Mouse (Mus musculus): ENCODE results near the gene Myo5a. TPM values are rescaled to one million over a fixed set of nuclear protein-coding genes. Genes with fewer than 3 reads are reported as not detected.
"Not testable (repeated sequence)": the region's sequence is repeated elsewhere in the genome, so short reads cannot be mapped to it uniquely, and the experiment has no call there.

The Myo5a gene
- polyA plus RNA-seq, 1 experiment from 2014 or later, result 23.3 TPM

- H3K4me3 ChIP-seq (ENCODE audit: low read depth, low read length), result no peak overlapping the region
- ATAC-seq (ENCODE audit: insufficient number of reproducible peaks, insufficient read depth, low FRiP score, low read depth), result no peak
- no peak overlapping the region for H3K4me2 ChIP-seq (replicated peaks; ENCODE audit: low read depth, low read length)
- no peaks in the 10 kb centered on the region for H3K27me3 ChIP-seq (ENCODE audit: control insufficient read depth, insufficient read depth, low read length)
- no peaks in the 10 kb centered on the region for H3K9me3 ChIP-seq (ENCODE audit: control insufficient read depth, low read depth, low read length)
- no peaks in the 10 kb centered on the region for H3K4me1 ChIP-seq (ENCODE audit: control insufficient read depth, insufficient read depth, low read length)
- H3K36me3 ChIP-seq (ENCODE audit: control insufficient read depth, insufficient read depth, low read length), result no peaks in the 10 kb centered on the region; the same call in 1 of the 2 replicates
- H3K9ac ChIP-seq (replicated peaks; ENCODE audit: low read depth, low read length), result no peak overlapping the region
- H3K27ac ChIP-seq (ENCODE audit: low read length), result no peak overlapping the region
These were observed 178.1 kb downstream of the Myo5a start for GRCm38 (mm10) chr9:75248874-75249273.

- H3K27me3 ChIP-seq (ENCODE audit: control insufficient read depth, insufficient read depth, low read length); H3K4me3 ChIP-seq (ENCODE audit: low read depth, low read length); H3K27ac ChIP-seq (ENCODE audit: low read length); H3K4me1 ChIP-seq (ENCODE audit: control insufficient read depth, insufficient read depth, low read length); H3K9me3 ChIP-seq (ENCODE audit: control insufficient read depth, low read depth, low read length); ATAC-seq (ENCODE audit: insufficient number of reproducible peaks, insufficient read depth, low FRiP score, low read depth); H3K4me2 ChIP-seq (replicated peaks; ENCODE audit: low read depth, low read length); H3K36me3 ChIP-seq (ENCODE audit: control insufficient read depth, insufficient read depth, low read length); H3K9ac ChIP-seq (replicated peaks; ENCODE audit: low read depth, low read length): not testable (repeated sequence)
- WGBS, result 70% methylated on average over 6 of the region's 6 CpGs
These were observed 182.3 kb downstream of the Myo5a start for GRCm38 (mm10) chr9:75253158-75253557.

- H3K9ac ChIP-seq (replicated peaks; ENCODE audit: low read depth, low read length), result no peak overlapping the region
- no peaks in the 10 kb centered on the region for H3K4me1 ChIP-seq (ENCODE audit: control insufficient read depth, insufficient read depth, low read length)
- no peak overlapping the region for H3K4me2 ChIP-seq (replicated peaks; ENCODE audit: low read depth, low read length)
- no peaks in the 10 kb centered on the region for H3K27me3 ChIP-seq (ENCODE audit: control insufficient read depth, insufficient read depth, low read length)
- H3K9me3 ChIP-seq (ENCODE audit: control insufficient read depth, low read depth, low read length), result no peaks in the 10 kb centered on the region
- no peak overlapping the region for H3K27ac ChIP-seq (ENCODE audit: low read length)
- ATAC-seq (ENCODE audit: insufficient number of reproducible peaks, insufficient read depth, low FRiP score, low read depth), result no peak
- WGBS, result 36% methylated on average over 3 of the region's 3 CpGs
- H3K36me3 ChIP-seq (ENCODE audit: control insufficient read depth, insufficient read depth, low read length), result no peaks in the 10 kb centered on the region; the same call in 1 of the 2 replicates
- H3K4me3 ChIP-seq (ENCODE audit: low read depth, low read length), result no peak overlapping the region
These were observed 183.0 kb downstream of the Myo5a start for GRCm38 (mm10) chr9:75253766-75254165.

- no peak overlapping the region for H3K4me2 ChIP-seq (replicated peaks; ENCODE audit: low read depth, low read length)
These were observed 183.6 kb downstream of the Myo5a start for GRCm38 (mm10) chr9:75254196-75254955.

GRCm38 (mm10) chr9:75255820-75256545 is 185.2 kb downstream of the Myo5a start:
- H3K4me3 ChIP-seq (ENCODE audit: low read depth, low read length), result no peak overlapping the region
- H3K4me1 ChIP-seq (ENCODE audit: control insufficient read depth, insufficient read depth, low read length), result no peaks in the 10 kb centered on the region
- H3K27me3 ChIP-seq (ENCODE audit: control insufficient read depth, insufficient read depth, low read length), result no peaks in the 10 kb centered on the region
- no peaks in the 10 kb centered on the region; the same call in 1 of the 2 replicates for H3K36me3 ChIP-seq (ENCODE audit: control insufficient read depth, insufficient read depth, low read length)
- ATAC-seq (ENCODE audit: insufficient number of reproducible peaks, insufficient read depth, low FRiP score, low read depth), result no peak
- H3K4me2 ChIP-seq (replicated peaks; ENCODE audit: low read depth, low read length), result no peak overlapping the region
- no peak overlapping the region for H3K9ac ChIP-seq (replicated peaks; ENCODE audit: low read depth, low read length)
- WGBS, result 79% methylated on average over 14 of the region's 14 CpGs
- H3K9me3 ChIP-seq (ENCODE audit: control insufficient read depth, low read depth, low read length), result no peaks in the 10 kb centered on the region
- H3K27ac ChIP-seq (ENCODE audit: low read length), result no peak overlapping the region

More at GRCm38 (mm10) chr9:75254196-75254955, 183.6 kb downstream of the Myo5a start:
- WGBS, result 55% methylated on average over 13 of the region's 13 CpGs
- Histone ChIP-seq H3K9ac (replicated peaks; ENCODE audit: low read depth, low read length) (no peak overlapping the region), H3K27ac (ENCODE audit: low read length) (no peak overlapping the region), H3K4me3 (ENCODE audit: low read depth, low read length) (no peak overlapping the region), H3K27me3 (ENCODE audit: control insufficient read depth, insufficient read depth, low read length) (no peaks in the 10 kb centered on the region), H3K9me3 (ENCODE audit: control insufficient read depth, low read depth, low read length) (no peaks in the 10 kb centered on the region), H3K4me1 (ENCODE audit: control insufficient read depth, insufficient read depth, low read length) (no peaks in the 10 kb centered on the region), H3K36me3 (ENCODE audit: control insufficient read depth, insufficient read depth, low read length) (no peaks in the 10 kb centered on the region; the same call in 1 of the 2 replicates)
- no peak; the same call in 1 of the 2 replicates for ATAC-seq (ENCODE audit: insufficient number of reproducible peaks, insufficient read depth, low FRiP score, low read depth)

- no peaks in the 10 kb centered on the region for H3K9me3 ChIP-seq (ENCODE audit: control insufficient read depth, low read depth, low read length)
- no peaks in the 10 kb centered on the region for H3K36me3 ChIP-seq (ENCODE audit: control insufficient read depth, insufficient read depth, low read length)
- no peak overlapping the region; the same call in 1 of the 2 replicates for H3K27ac ChIP-seq (ENCODE audit: low read length)
- H3K4me3 ChIP-seq (ENCODE audit: low read depth, low read length), result no peak overlapping the region
- H3K4me1 ChIP-seq (ENCODE audit: control insufficient read depth, insufficient read depth, low read length), result no peaks in the 10 kb centered on the region
- 57% methylated on average over 4 of the region's 4 CpGs for whole genome bisulfite sequencing
- H3K9ac ChIP-seq (replicated peaks; ENCODE audit: low read depth, low read length), result no peak overlapping the region
- no peak overlapping the region for H3K4me2 ChIP-seq (replicated peaks; ENCODE audit: low read depth, low read length)
- no peaks in the 10 kb centered on the region for H3K27me3 ChIP-seq (ENCODE audit: control insufficient read depth, insufficient read depth, low read length)
- ATAC-seq (ENCODE audit: insufficient number of reproducible peaks, insufficient read depth, low FRiP score, low read depth), result no peak
These were observed 188.0 kb downstream of the Myo5a start for GRCm38 (mm10) chr9:75258792-75259191.

GRCm38 (mm10) chr9:75259656-75260055 is 188.8 kb downstream of the Myo5a start:
- Histone ChIP-seq H3K36me3 (ENCODE audit: control insufficient read depth, insufficient read depth, low read length) (no peaks in the 10 kb centered on the region), H3K9me3 (ENCODE audit: control insufficient read depth, low read depth, low read length) (no peaks in the 10 kb centered on the region), H3K4me3 (ENCODE audit: low read depth, low read length) (no peak overlapping the region), H3K4me2 (replicated peaks; ENCODE audit: low read depth, low read length) (no peak overlapping the region), H3K9ac (replicated peaks; ENCODE audit: low read depth, low read length) (no peak overlapping the region), H3K4me1 (ENCODE audit: control insufficient read depth, insufficient read depth, low read length) (no peaks in the 10 kb centered on the region), H3K27ac (ENCODE audit: low read length) (no peak overlapping the region), H3K27me3 (ENCODE audit: control insufficient read depth, insufficient read depth, low read length) (no peaks in the 10 kb centered on the region)
- ATAC-seq (ENCODE audit: insufficient number of reproducible peaks, insufficient read depth, low FRiP score, low read depth), result no peak
- WGBS, result 82% methylated on average over 4 of the region's 4 CpGs

- ATAC-seq (ENCODE audit: insufficient number of reproducible peaks, insufficient read depth, low FRiP score, low read depth), result no peak
- no peak overlapping the region for H3K9ac ChIP-seq (replicated peaks; ENCODE audit: low read depth, low read length)
- 21% methylated on average over 8 of the region's 8 CpGs for WGBS
- 0 out of 2 replicates have a peak overlapping the region, but pooled peaks have one; percentile 6 for H3K27ac ChIP-seq (ENCODE audit: low read length)
- H3K9me3 ChIP-seq (ENCODE audit: control insufficient read depth, low read depth, low read length), result no peaks in the 10 kb centered on the region
- no peaks in the 10 kb centered on the region for H3K27me3 ChIP-seq (ENCODE audit: control insufficient read depth, insufficient read depth, low read length)
- H3K36me3 ChIP-seq (ENCODE audit: control insufficient read depth, insufficient read depth, low read length), result no peaks in the 10 kb centered on the region
- no peaks in the 10 kb centered on the region for H3K4me1 ChIP-seq (ENCODE audit: control insufficient read depth, insufficient read depth, low read length)
- H3K4me3 ChIP-seq (ENCODE audit: low read depth, low read length), result no peak overlapping the region
- no peak overlapping the region for H3K4me2 ChIP-seq (replicated peaks; ENCODE audit: low read depth, low read length)
These were observed 190.6 kb downstream of the Myo5a start for GRCm38 (mm10) chr9:75261332-75261872.
